Mouse (Mus musculus): ENCODE results near the gene Runx2.

Gene Runx2

GRCm38 (mm10) chr17:44528617-44529016, 286.0 kb downstream of the Runx2 start:
- DNase-seq (ENCODE audit: low spot score) = no peak

GRCm38 (mm10) chr17:44524146-44524545, 290.5 kb downstream of the Runx2 start:
- no peak for DNase-seq (ENCODE audit: low spot score)

GRCm38 (mm10) chr17:44522906-44523305, 291.7 kb downstream of the Runx2 start:
- DNase-seq (ENCODE audit: low spot score) = no peak

- DNase-seq (ENCODE audit: low spot score) = no peak
These were observed 294.2 kb downstream of the Runx2 start for GRCm38 (mm10) chr17:44520122-44521075.

- DNase-seq (ENCODE audit: low spot score) = no peak
These were observed 295.2 kb downstream of the Runx2 start for GRCm38 (mm10) chr17:44519356-44519755.

- no peak for DNase-seq (ENCODE audit: low spot score)
These were observed 296.4 kb downstream of the Runx2 start for GRCm38 (mm10) chr17:44518156-44518555.

GRCm38 (mm10) chr17:44508198-44508715, 306.3 kb downstream of the Runx2 start:
- no peak for DNase-seq (ENCODE audit: low spot score)

- DNase-seq (ENCODE audit: low spot score) = no peak
These were observed 306.9 kb downstream of the Runx2 start for GRCm38 (mm10) chr17:44507741-44508140.

- no peak for DNase-seq (ENCODE audit: low spot score)
These were observed 308.1 kb downstream of the Runx2 start for GRCm38 (mm10) chr17:44506524-44506923.

- no peak for DNase-seq (ENCODE audit: low spot score)
These were observed 309.7 kb downstream of the Runx2 start for GRCm38 (mm10) chr17:44504794-44505317.

GRCm38 (mm10) chr17:44502176-44502575, 312.4 kb downstream of the Runx2 start:
- DNase-seq (ENCODE audit: low spot score) = no peak

GRCm38 (mm10) chr17:44500306-44500899, 314.2 kb downstream of the Runx2 start:
- DNase-seq (ENCODE audit: low spot score) = no peak

- no peak for DNase-seq (ENCODE audit: low spot score)
These were observed 324.3 kb downstream of the Runx2 start for GRCm38 (mm10) chr17:44490164-44490794.

GRCm38 (mm10) chr17:44489346-44489745, 325.3 kb downstream of the Runx2 start:
- no peak for DNase-seq (ENCODE audit: low spot score)

- no peak for DNase-seq (ENCODE audit: low spot score)
These were observed 326.9 kb downstream of the Runx2 start for GRCm38 (mm10) chr17:44487514-44488244.

GRCm38 (mm10) chr17:44485337-44485736, 329.3 kb downstream of the Runx2 start:
- no peak for DNase-seq (ENCODE audit: low spot score)

- DNase-seq (ENCODE audit: low spot score) = no peak
These were observed 334.7 kb downstream of the Runx2 start for GRCm38 (mm10) chr17:44479918-44480317.

- DNase-seq (ENCODE audit: low spot score) = no peak
These were observed 335.1 kb downstream of the Runx2 start for GRCm38 (mm10) chr17:44479491-44479890.

GRCm38 (mm10) chr17:44475910-44476309, 338.7 kb downstream of the Runx2 start:
- no peak for DNase-seq (ENCODE audit: low spot score)

GRCm38 (mm10) chr17:44474280-44474679, 340.3 kb downstream of the Runx2 start:
- no peak for DNase-seq (ENCODE audit: low spot score)

GRCm38 (mm10) chr17:44472695-44473094, 341.9 kb downstream of the Runx2 start:
- DNase-seq (ENCODE audit: low spot score) = no peak

GRCm38 (mm10) chr17:44463679-44464078, 350.9 kb downstream of the Runx2 start:
- no peak for DNase-seq (ENCODE audit: low spot score)
